Mouse (Mus musculus) ovary, postnatal 10 days (tissue): Measurements from ENCODE around the gene Ttc7b.

Experiments used
- DNase-seq: peaks from one replicate; pipeline ENCODE4 v3.0.0; 2022; ENCODE audit warnings: low spot score

Ttc7b gene

DNA sequence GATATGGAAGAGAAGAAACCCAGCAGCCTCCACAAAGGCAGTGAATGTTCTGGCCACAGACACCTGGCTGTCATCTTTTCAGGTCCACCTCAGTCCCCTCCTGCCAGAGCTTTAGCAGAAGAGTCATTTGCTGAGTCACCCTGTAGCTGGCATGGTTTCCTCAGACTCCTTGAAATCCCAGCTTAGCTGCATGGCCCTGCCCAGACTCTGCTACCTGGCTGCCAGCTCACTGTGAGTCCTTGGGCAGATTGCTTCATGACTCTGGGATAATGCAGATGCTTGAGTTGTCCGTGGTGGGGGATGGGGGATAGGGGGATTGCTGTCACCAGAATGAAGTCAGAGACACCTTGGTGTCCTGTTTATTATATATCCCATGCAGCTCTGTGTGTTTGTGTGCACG is 247.6 kb downstream of the Ttc7b start:
- DNase-seq = no peak

DNA sequence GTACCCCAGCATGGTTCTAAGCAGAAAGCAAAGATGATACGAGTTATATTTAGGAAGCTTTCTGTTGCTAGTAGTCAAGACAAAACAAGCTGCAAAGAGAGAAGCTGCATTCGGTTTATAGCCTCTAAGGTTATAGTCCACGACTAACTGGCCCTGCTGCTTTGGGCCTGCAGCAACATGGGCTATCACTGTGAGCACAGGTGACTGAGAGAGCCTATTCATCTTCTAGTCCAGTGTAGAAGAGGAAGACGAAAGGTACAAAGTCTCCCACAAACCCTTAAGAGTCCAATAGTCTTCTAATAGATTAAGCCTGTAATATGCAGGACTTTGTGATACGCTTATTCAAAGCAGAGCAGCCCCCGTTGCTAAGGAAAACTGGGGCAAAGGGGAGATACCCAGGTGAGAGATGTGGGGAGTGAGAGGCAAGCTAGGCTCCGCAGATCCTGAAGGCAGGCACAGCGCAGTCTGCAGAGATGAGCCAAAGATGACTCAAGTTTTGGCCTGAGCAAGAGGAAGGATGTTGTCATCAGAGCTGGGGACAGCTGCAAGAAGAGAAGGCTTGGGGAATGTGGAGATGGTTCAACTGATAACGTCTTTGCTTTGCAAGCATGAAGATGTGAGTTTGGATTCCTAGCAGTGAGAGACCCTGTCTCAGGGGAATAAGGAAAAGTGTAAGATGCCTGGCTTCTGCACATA is 250.5 kb downstream of the Ttc7b start:
- no peak for DNase-seq

DNA sequence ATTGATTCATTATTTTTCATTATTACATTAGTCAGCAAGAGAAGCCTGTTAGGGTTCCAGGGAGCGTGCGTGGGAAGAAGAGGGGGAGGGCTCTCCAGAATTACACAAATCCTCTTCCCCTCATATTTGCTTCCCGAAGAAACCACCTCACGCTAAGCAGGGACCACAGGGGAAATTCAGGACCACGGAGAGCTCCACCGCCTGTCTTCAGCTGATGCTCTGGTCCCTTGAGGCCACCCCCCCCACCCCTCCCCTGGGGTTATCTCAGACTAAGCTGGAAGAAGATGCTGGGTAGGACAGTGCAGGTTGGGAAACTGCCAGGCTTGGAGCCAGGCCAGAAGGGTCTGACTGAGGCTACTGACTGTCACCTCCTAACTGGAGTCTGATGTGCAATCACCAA is 252.6 kb downstream of the Ttc7b start:
- peak; percentile 43 for DNase-seq

DNA sequence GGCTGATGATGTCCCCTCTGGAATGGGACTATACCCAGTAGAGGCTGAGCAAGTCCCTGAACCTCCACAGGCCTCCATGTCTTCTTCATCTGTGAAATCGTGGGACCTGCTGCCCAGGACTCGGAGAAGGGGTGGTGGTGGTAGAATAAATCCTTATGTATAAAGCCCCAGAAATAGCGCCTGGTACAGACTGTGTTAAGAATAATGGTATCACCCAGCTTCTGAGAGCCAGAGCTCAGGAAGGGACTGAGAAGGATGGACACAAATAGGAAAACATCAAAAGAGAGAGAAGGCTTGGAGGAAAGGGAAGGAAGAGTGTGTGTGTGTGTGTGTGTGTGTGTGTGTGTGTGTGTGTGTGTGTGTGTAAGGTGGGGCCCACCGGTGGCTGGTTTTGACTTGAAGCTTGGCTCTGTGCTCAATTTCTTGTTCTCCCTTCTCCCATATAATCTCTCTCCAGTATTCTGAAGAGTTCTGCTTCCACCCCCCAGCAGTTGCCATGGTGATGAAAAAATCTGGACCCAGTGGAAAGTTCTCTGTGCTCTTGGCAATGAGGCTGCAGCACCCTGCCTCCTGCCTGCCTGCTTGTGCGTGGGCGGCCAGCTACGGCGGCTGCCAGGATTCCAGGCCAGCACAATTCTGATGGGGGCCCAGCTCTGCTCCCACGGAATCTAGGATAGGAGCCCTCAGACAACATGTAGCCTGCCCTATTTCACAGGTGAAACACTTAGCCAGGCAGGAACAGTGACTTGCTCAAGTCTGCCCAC is 254.9 kb downstream of the Ttc7b start:
- no peak for DNase-seq

DNA sequence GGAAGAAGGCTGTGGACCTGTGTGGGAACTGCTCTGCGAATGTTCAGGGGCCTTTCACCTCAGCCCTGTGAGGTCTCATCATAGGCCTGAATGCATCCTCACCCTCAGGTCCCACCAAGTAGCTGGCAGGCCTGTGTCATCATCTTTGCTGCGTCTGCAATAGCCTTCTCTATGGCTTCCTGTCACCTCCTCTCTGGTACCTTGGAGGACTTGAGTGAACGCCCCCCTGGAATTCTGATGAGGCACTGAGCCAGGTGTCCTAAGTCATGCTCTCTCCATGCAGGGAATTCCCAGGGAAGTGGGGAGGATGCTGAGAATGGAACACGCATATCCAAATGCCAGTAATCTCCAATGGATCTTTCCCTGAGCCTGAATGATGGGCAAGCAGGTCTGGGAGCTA is 255.7 kb downstream of the Ttc7b start:
- no peak for DNase-seq

DNA sequence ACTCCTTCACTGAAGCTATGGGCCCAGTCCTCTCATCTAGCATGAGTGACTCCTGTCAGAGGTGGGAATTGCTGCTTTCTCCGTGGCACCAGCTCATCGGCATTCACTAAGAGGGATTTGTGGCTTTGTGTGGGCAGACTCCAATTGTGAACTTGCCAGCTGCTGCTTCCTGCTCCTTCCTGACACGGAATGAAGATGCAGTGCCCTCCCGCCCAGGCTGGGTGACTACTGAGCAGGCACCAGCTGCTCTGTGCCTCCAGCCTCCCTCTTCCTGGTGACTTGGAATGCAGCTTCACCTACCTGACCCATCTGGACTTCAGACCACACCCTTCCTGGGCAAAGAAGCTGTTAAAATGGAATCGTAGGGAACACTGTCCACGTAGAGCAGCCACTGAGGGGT is 257.8 kb downstream of the Ttc7b start:
- no peak for DNase-seq

DNA sequence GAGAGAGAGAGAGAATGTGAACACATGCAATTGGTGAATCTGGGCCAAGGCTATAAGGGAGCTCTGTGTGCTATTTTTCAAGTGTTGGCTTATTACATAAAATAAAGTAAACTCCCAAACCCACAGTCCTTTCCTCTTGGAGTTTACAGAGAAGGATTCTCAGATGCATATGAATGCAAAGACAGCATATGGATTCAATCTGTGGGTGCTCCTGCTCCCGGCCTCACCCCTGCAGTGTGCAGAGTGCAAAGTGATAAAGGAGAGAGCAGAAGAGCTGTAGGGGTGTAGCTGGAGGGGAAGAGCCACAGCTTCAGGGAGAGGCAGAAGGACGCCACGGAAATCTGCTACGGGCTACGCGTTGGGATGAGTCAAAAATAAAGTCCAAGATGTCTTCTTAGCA is 258.9 kb downstream of the Ttc7b start:
- DNase-seq = no peak

DNA sequence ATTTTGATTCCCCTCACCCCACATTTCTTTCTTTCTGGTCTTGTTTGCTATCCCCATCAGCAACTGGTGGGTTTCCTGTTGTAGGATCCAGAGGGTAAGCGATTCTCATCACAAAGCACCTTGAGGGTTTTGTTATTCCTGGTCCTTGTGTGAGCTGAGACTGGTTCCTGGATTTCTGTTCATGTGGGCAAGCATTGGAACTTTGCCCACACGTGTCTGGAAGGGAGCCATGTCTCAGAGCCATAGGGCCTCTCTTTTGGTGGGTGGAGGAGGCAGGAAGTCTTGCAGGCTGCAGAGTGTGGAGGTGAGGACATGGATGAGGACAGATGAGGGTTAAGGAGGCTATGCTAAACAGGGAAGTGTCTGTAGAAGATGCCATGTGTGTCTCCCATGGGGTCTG is 260.5 kb downstream of the Ttc7b start:
- DNase-seq = no peak

DNA sequence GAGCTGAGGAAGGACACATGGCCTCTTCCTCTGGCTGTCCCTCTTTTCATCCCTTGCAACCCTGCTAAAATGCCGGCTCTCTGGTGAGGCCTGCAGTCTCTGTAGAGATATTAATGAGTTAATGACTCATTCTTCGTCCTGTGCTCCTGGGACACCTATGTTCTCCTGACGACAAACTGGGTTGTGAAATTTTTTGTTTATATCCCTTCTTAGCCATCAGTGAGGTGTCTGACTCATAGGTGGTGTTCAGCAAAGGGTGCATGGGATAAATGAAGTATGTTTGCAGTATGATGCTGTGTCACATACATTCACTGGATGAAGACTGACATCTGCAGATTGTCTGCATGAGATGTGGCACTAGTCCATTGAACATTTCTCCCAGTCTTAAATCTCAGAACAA is 262.8 kb downstream of the Ttc7b start:
- DNase-seq = no peak

DNA sequence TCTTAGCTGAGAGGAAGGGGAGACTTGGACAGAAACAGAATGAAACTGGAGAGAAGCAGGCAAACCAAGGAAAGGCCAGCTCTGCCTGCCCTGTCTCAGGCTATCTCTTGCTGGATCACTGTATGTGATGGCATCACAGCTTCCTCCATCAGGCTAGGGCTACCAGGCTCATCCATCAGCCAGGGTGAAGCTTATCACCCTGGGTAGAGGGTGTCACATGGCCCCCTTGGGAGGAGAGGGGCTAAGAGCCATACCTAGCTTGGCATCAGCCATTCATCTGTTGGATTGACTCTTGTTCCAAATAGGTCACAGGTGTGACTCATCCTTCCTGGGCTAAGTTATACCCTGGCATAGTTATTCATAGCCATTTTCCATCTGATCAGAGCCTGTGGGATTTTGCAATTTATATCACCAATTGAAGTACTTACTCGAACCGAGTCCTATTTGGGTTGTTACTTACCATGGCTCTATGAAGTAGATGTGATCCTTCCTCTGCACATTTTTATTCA is 265.1 kb downstream of the Ttc7b start:
- no peak for DNase-seq

DNA sequence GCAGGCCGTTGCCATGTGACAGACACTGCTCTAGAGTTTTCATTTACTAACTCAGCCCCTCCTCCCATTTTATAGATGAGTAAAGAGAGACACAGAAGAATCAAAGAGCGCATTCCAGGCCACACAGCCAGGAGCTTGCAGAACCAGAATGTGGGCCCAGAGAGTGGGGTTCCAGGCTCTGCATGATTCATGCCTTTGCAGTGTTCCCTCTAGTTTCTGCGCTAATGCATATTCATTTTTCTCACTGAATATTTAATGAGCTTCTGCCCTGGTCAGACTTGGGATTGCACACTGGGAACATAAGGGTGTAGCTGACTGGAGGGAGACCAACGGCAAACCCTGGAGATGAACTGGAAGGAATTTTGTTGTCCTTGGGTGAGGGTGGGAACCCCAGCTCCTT is 266.2 kb downstream of the Ttc7b start:
- DNase-seq = no peak
